Mouse (Mus musculus) liver, adult 2 months (tissue): ENCODE results near the gene Hhat. TPM values are rescaled to one million over a fixed set of nuclear protein-coding genes. Genes with fewer than 3 reads are reported as not detected.

Experiments
- DNase-seq: peaks from one replicate; pipeline ENCODE4 v3.0.0-alpha.2; 2011; ENCODE audit warnings: low read depth, low spot score; ENCODE audit errors: extremely low read depth
- H3K27ac ChIP-seq: fragments of 200-500 bp; replicated peaks from 2 replicates; pipeline ENCODE4 v1.5.1; 2012; ENCODE audit warnings: low read depth, mild to moderate bottlenecking, control low read depth, inconsistent platforms, low read length; ENCODE audit not compliant: insufficient read depth
- H3K27me3 ChIP-seq: fragments of 200-500 bp; 2 replicates; pipeline ENCODE4 v1.6.1; 2012; ENCODE audit warnings: mild to moderate bottlenecking, moderate library complexity, low read length, inconsistent platforms; ENCODE audit not compliant: control insufficient read depth, insufficient read depth
- H3K36me3 ChIP-seq: fragments of 200-500 bp; 2 replicates; pipeline ENCODE4 v1.6.1; 2012; ENCODE audit warnings: low read length, inconsistent platforms; ENCODE audit not compliant: control insufficient read depth, insufficient read depth
- H3K4me1 ChIP-seq: fragments of 200-500 bp; 2 replicates; pipeline ENCODE4 v1.6.1; 2011; ENCODE audit warnings: low read length; ENCODE audit not compliant: control insufficient read depth, insufficient read depth
- H3K4me3 ChIP-seq: fragments of 200-500 bp; 2 replicates; pipeline ENCODE4 v1.5.1; 2011; ENCODE audit warnings: low read depth, mild to moderate bottlenecking, control low read depth, low read length, moderate library complexity; ENCODE audit not compliant: insufficient read depth
- H3K79me2 ChIP-seq: fragments of 200-500 bp; 2 replicates; pipeline ENCODE4 v1.6.1; 2012; ENCODE audit warnings: inconsistent platforms, mild to moderate bottlenecking, low read length, moderate library complexity; ENCODE audit not compliant: control insufficient read depth, insufficient read depth
- H3K9ac ChIP-seq: fragments of 200-500 bp; 2 replicates; pipeline ENCODE4 v1.6.1; 2012; ENCODE audit warnings: low read depth, mild to moderate bottlenecking, control low read depth, inconsistent platforms, low read length
- CTCF ChIP-seq: fragments of 200-500 bp; IDR thresholded peaks from 2 replicates; pipeline ENCODE4 v1.5.1; 2011; ENCODE audit warnings: low read depth, low read length, control low read depth
- POLR2A ChIP-seq: fragments of 200-500 bp; IDR thresholded peaks from 2 replicates; pipeline ENCODE4 v1.6.1; 2011; ENCODE audit warnings: low read length, control low read depth; ENCODE audit not compliant: insufficient read depth; ENCODE audit errors: extremely low read depth
- WGBS: fragments of 180-500 bp; shearing (Covaris S2); methylation state at CpG from one replicate; pipeline ENCODE4 v1.1.7; 2018; 5-methylcytosine and 5-hydroxymethylcytosine counted together
- polyA plus RNA-seq: library from polyadenylated mRNA; depleted of rRNA; stranded (reverse); fragments of >200 nt; gene quantifications from 2 replicates; pipeline ENCODE4 v1.2.3, GENCODE M21; 2012
- total RNA-seq: library from RNA; depleted of rRNA; stranded (reverse); fragments of >200 nt; gene quantifications from 2 replicates; pipeline ENCODE4 v1.2.3, GENCODE M21; 2014

The Hhat gene
- total and polyA plus RNA-seq, 2 experiments = 1.9 to 2.1 TPM

DNA sequence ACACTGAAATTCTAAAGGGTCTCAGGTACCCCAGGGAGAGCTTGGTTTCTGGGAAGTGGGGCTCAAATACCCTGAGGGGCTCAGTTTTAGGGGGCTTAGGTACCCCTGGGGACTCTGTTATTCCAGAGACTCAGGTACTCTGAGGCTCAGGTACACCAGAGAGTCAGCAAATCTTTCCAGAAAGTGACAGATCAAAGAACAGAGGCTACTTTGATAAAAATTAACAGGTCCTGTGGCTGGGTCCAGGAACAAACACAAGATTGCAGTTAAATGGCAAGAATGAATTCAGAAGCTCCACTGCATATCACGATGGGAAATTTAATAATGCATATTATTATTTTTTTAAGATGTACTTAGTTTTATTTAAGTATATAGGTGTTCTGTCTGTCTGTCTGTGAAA, 211.7 kb downstream of the Hhat start:
- DNase-seq = peak; percentile 86
- Histone ChIP-seq H3K79me2 (no peaks in the 10 kb centered on the region), H3K27me3 (no peaks in the 10 kb centered on the region), H3K9ac (no peak overlapping the region), H3K27ac (peak overlapping the region; percentile 34), H3K36me3 (no peaks in the 10 kb centered on the region), H3K4me1 (peaks cover 6% of the 10 kb centered on the region), H3K4me3 (no peak overlapping the region)
- no peak for TF ChIP-seq CTCF
- TF ChIP-seq POLR2A = no peak
- 36% methylated on average over 1 of the region's 1 CpGs for WGBS

DNA sequence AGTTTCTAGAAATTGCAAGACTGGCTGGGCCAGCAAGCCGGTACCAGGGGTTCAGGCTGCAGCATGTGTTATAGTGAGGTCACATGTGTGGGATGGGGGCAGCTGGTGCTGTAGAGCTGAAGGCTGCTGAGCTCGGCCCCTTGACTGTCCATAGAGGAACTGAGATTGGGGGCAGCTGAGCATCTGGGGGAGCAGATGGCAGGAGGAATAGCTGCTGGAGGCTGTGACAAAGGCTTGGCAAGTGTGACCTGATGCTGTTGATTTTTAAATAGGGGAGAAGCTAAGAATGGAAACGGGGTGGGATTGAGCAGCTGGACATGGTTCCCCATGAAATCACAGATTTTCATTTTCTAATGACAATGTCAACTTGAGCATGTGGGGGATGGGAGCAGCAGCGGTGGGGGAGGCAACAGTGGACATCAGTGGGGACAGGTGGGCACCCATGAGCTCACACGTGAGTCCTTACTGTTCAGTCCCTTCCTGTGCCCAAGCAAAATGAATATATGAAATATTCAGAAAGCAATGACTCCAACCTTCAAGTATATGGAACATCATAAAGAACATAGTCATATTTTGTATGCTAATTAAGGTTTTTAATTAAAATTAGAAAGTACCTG, 212.9 kb downstream of the Hhat start:
- Histone ChIP-seq H3K4me3 (no peak overlapping the region), H3K27ac (no peak overlapping the region), H3K4me1 (peaks cover 6% of the 10 kb centered on the region), H3K27me3 (no peaks in the 10 kb centered on the region), H3K9ac (no peak overlapping the region), H3K79me2 (no peaks in the 10 kb centered on the region), H3K36me3 (no peaks in the 10 kb centered on the region)
- 92% methylated on average over 5 of the region's 5 CpGs for WGBS
- TF ChIP-seq POLR2A (no peak), CTCF (no peak)
- DNase-seq = no peak

DNA sequence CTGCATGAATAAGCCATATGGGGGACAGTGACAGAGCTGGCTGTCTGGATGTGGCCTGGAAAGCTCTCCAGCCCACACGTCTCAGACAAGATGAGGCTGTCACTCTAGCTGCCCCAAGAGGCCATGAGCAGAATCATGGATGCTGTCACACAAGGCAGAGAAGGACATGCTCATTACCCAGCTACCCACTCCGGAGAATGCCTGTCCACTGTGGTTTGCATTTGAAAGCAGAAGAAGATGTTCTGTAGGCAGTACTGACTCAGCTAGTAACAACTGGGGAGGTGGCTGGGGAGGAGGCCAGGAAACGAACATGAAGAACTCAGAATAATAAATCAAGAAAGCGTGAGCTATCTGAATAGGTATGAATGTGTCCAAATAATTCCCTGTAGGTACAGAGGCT, 215.5 kb downstream of the Hhat start:
- no peaks in the 10 kb centered on the region for H3K36me3 ChIP-seq
- H3K4me1 ChIP-seq = peaks cover 6% of the 10 kb centered on the region
- no peak overlapping the region for H3K27ac ChIP-seq
- H3K9ac ChIP-seq = no peak overlapping the region
- TF ChIP-seq CTCF = no peak
- no peak for TF ChIP-seq POLR2A
- 89% methylated on average over 4 of the region's 4 CpGs for WGBS
- no peak for DNase-seq
- no peaks in the 10 kb centered on the region for H3K27me3 ChIP-seq
- no peaks in the 10 kb centered on the region for H3K79me2 ChIP-seq
- H3K4me3 ChIP-seq = no peak overlapping the region

DNA sequence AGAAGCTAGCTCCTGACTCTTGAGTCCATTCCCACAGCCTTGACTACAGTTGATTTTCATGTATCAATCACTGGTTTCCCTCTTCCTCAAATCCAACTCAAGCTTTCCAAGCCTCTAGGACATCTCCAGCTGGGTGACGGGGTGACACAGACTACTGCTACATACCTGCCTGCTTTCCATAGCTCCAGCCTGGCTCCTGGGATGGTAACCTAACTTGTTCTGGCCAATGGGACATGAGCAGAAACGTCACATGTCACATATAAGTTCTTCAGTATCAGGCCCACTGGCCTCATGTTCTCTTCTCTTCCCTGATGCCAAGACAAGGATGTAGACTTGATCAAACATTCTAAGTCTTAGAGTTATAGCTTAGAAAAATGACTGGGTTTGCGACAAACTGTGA, 220.5 kb downstream of the Hhat start:
- WGBS = 91% methylated on average over 3 of the region's 3 CpGs
- no peaks in the 10 kb centered on the region for H3K79me2 ChIP-seq
- DNase-seq = no peak
- H3K4me1 ChIP-seq = no peaks in the 10 kb centered on the region
- H3K27ac ChIP-seq = no peak overlapping the region
- H3K27me3 ChIP-seq = no peaks in the 10 kb centered on the region
- no peak overlapping the region for H3K9ac ChIP-seq
- TF ChIP-seq CTCF (no peak), POLR2A (no peak)
- no peak overlapping the region for H3K4me3 ChIP-seq
- H3K36me3 ChIP-seq = no peaks in the 10 kb centered on the region

DNA sequence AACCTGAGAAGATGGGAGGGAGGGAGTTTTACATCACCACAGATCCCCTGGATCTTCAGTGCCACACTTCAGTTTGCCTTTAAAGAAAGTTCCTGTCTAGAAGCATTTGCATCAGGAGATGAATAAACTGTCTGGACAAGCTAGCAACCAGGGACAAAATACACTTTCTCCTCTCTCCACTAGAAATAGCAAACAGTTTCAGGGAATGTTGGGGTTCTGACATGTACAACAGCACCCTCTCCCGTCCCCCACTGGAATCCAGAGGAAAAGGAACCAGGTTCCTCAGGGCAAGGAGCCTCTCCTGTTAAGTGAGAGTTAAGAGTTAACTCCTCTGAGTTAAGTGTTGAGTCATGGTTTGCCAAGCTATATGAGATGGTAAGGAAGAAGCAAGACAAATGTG, 224.2 kb downstream of the Hhat start:
- Histone ChIP-seq H3K4me1 (peaks cover 5% of the 10 kb centered on the region), H3K4me3 (no peak overlapping the region), H3K79me2 (no peaks in the 10 kb centered on the region), H3K27me3 (no peaks in the 10 kb centered on the region), H3K9ac (no peak overlapping the region), H3K36me3 (no peaks in the 10 kb centered on the region), H3K27ac (no peak overlapping the region)
- 50% methylated on average over 1 of the region's 1 CpGs for WGBS
- DNase-seq = no peak
- TF ChIP-seq CTCF = no peak
- TF ChIP-seq POLR2A = no peak

DNA sequence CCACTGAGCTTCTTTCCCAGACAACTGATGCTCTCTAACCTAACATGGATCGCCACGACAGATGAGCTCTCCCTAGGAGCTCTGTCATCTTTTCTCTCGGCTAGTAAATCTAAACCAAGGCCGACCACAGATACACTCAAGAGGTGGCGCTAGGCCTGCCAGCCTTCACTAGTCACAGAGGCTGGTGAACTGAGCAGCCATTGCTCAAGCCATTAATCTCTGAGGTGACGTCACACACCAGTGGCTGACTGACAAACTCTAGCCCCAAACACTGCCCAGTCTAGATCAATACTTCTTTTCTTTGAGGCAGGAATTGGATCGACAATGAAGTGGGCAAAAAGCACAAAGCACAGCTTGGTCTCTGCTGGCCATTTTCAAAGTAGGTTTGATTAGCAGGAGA, 226.1 kb downstream of the Hhat start:
- no peaks in the 10 kb centered on the region for H3K27me3 ChIP-seq
- TF ChIP-seq POLR2A (no peak), CTCF (no peak)

More for the DNA sequence above, 226.1 kb downstream of the Hhat start:
- no peak overlapping the region for H3K27ac ChIP-seq
- H3K36me3 ChIP-seq = no peaks in the 10 kb centered on the region
- H3K9ac ChIP-seq = no peak overlapping the region
- peaks cover 5% of the 10 kb centered on the region for H3K4me1 ChIP-seq
- peak; percentile 67 for DNase-seq
- no peak overlapping the region for H3K4me3 ChIP-seq
- H3K79me2 ChIP-seq = no peaks in the 10 kb centered on the region
- WGBS = 69% methylated on average over 7 of the region's 7 CpGs
